Mouse (Mus musculus): ENCODE measurements around the gene Mms19. TPM values are rescaled to one million over a fixed set of nuclear protein-coding genes. Genes with fewer than 3 reads are reported as not detected.

Mms19 gene
- polyA plus RNA-seq (2012; fragmentation: generic; extraction: Trizol): 10 to 100 TPM; 24.7 to 41.5 TPM

GRCm38 (mm10) chr19:41980819-41981594 lies at the start of gene Mms19:
Mms19 (minus strand) TSS chr19:41981157.

GRCm38 (mm10) chr19:41981595-41981927 lies 604 bp upstream of the Mms19 start, which contains the start of gene Ubtd1:
Ubtd1 (plus strand) TSS chr19:41981763.

GRCm38 (mm10) chr19:41933179-41934086 lies 47.5 kb downstream of the Mms19 start, which contains the start of the genes Exosc1 and Zdhhc16:
Exosc1 (minus strand) TSS chr19:41933423.
Zdhhc16 (plus strand) TSS chr19:41933480.

GRCm38 (mm10) chr19:41911178-41912073 lies 69.5 kb downstream of the Mms19 start, which contains the start of gene Pgam1:
Pgam1 (plus strand) TSS chr19:41911923.

GRCm38 (mm10) chr19:41895460-41896318 lies 85.3 kb downstream of the Mms19 start, which contains the start of gene Rrp12:
Rrp12 (minus strand) TSS chr19:41896173.

Other genes with a start within 250 kb of the Mms19 start
- not detected for gene Slit1, start 237.5 kb downstream of the Mms19 start, polyA plus RNA-seq (2012; fragmentation: generic; extraction: Trizol)
- gene Arhgap19, start 179.1 kb downstream of the Mms19 start, polyA plus RNA-seq (2012; fragmentation: generic; extraction: Trizol): 10 to 100 TPM in 1 of 2 experiments, under 1 TPM in 1; 0.87 to 10.5 TPM
- 1 to 10 TPM in 1 of 2 experiments, under 1 TPM in 1; 0.11 to 3.5 TPM for gene Frat1, start 151.2 kb downstream of the Mms19 start, polyA plus RNA-seq (2012; fragmentation: generic; extraction: Trizol)
- 1 to 10 TPM in 1 of 2 experiments, under 1 TPM in 1; 0.50 to 4.9 TPM for gene Frat2, start 133.0 kb downstream of the Mms19 start, polyA plus RNA-seq (2012; fragmentation: generic; extraction: Trizol)
- gene Rrp12, start 85.0 kb downstream of the Mms19 start, polyA plus RNA-seq (2012; fragmentation: generic; extraction: Trizol): 10 to 100 TPM in 1 of 2 experiments, 1 to 10 TPM in 1; 5.0 to 21.2 TPM
- gene Pgam1, start 69.2 kb downstream of the Mms19 start, polyA plus RNA-seq (2012; fragmentation: generic; extraction: Trizol): 100 to 1,000 TPM; 304 to 538 TPM
- 10 to 100 TPM; 21.8 to 30.0 TPM for gene Exosc1, start 47.7 kb downstream of the Mms19 start, polyA plus RNA-seq (2012; fragmentation: generic; extraction: Trizol)
- 10 to 100 TPM; 48.3 to 54.1 TPM for gene Zdhhc16, start 47.7 kb downstream of the Mms19 start, polyA plus RNA-seq (2012; fragmentation: generic; extraction: Trizol)
- 10 to 100 TPM; 51.9 to 95.9 TPM for gene Ubtd1, start 606 bp upstream of the Mms19 start, polyA plus RNA-seq (2012; fragmentation: generic; extraction: Trizol)
- under 1 TPM; 0.08 to 0.25 TPM for gene Ankrd2, start 54.8 kb upstream of the Mms19 start, polyA plus RNA-seq (2012; fragmentation: generic; extraction: Trizol)
- gene Hoga1, start 64.5 kb upstream of the Mms19 start, polyA plus RNA-seq (2012; fragmentation: generic; extraction: Trizol): 1 to 10 TPM in 1 of 2 experiments, under 1 TPM in 1; 0.44 to 3.4 TPM
- gene 4933411K16Rik, start 71.1 kb upstream of the Mms19 start, polyA plus RNA-seq (2012; fragmentation: generic; extraction: Trizol): under 1 TPM; 0.02 to 0.35 TPM
- 10 to 100 TPM; 17.0 to 38.3 TPM for gene Morn4, start 105.2 kb upstream of the Mms19 start, polyA plus RNA-seq (2012; fragmentation: generic; extraction: Trizol)
- 10 to 100 TPM; 12.0 to 26.5 TPM for gene Pi4k2a, start 109.3 kb upstream of the Mms19 start, polyA plus RNA-seq (2012; fragmentation: generic; extraction: Trizol)
- gene Avpi1, start 147.9 kb upstream of the Mms19 start, polyA plus RNA-seq (2012; fragmentation: generic; extraction: Trizol): 100 to 1,000 TPM in 1 of 2 experiments, 10 to 100 TPM in 1; 94.1 to 242 TPM
- gene Marveld1, start 166.2 kb upstream of the Mms19 start, polyA plus RNA-seq (2012; fragmentation: generic; extraction: Trizol): 100 to 1,000 TPM in 1 of 2 experiments, 10 to 100 TPM in 1; 28.1 to 111 TPM
- gene Zfyve27, start 182.8 kb upstream of the Mms19 start, polyA plus RNA-seq (2012; fragmentation: generic; extraction: Trizol): 10 to 100 TPM in 1 of 2 experiments, 1 to 10 TPM in 1; 5.6 to 20.4 TPM
- gene Sfrp5, start 221.1 kb upstream of the Mms19 start, polyA plus RNA-seq (2012; fragmentation: generic; extraction: Trizol): under 1 TPM in 1 of 2 experiments, not detected in 1; 0.05 TPM

Data from C3H10T1/2 (cell line).